Mouse (Mus musculus) splenic B cell, adult 2 months (primary cell): Measurements from ENCODE around the gene Tbcc.

Experiments used
- DNase-seq: peaks from one replicate; pipeline ENCODE4 v3.0.0-alpha.2; 2011; ENCODE audit warnings: low read depth, low spot score
- H3K27me3 ChIP-seq: 2 replicates; pipeline ENCODE4 v1.6.1; 2012; ENCODE audit warnings: mild to moderate bottlenecking, low read length, moderate library complexity, mixed read lengths; ENCODE audit not compliant: control insufficient read depth, poor library complexity, insufficient read depth, severe bottlenecking
- H3K36me3 ChIP-seq: 2 replicates; pipeline ENCODE4 v1.6.1; 2012; ENCODE audit warnings: mild to moderate bottlenecking, low read length, moderate library complexity, mixed read lengths; ENCODE audit not compliant: control insufficient read depth, poor library complexity, insufficient read depth, severe bottlenecking

Tbcc gene

DNA sequence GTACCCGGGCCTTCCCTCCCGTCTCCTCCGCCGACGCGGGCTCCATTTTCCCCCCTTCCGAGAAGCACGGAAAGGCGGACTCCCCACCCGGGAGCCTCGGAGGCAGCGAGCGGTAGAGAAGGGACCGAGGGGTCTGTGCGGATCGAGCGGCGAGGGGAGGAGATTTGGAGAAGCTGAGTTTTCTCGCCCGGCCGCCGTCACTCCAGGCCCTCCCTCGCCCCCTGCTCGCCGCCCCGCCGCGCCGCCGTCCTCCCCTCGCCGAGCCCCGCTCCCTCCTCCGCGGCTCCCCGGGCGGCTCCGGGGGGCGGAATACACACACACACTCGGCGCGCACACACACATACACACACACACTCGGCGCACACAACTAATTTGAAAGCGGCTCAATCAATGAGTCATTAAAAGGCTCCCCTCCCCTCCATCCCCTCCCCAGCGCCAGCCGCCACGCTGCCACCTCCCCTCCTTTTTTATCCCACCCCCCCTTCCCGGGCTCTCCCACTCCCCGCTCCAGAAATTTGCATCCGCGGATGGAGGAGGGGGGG lies 33.1 kb upstream of the Tbcc start:
- peak; percentile 72 for DNase-seq
- H3K27me3 ChIP-seq: no peaks in the 10 kb centered on the region
- H3K36me3 ChIP-seq: no peaks in the 10 kb centered on the region

DNA sequence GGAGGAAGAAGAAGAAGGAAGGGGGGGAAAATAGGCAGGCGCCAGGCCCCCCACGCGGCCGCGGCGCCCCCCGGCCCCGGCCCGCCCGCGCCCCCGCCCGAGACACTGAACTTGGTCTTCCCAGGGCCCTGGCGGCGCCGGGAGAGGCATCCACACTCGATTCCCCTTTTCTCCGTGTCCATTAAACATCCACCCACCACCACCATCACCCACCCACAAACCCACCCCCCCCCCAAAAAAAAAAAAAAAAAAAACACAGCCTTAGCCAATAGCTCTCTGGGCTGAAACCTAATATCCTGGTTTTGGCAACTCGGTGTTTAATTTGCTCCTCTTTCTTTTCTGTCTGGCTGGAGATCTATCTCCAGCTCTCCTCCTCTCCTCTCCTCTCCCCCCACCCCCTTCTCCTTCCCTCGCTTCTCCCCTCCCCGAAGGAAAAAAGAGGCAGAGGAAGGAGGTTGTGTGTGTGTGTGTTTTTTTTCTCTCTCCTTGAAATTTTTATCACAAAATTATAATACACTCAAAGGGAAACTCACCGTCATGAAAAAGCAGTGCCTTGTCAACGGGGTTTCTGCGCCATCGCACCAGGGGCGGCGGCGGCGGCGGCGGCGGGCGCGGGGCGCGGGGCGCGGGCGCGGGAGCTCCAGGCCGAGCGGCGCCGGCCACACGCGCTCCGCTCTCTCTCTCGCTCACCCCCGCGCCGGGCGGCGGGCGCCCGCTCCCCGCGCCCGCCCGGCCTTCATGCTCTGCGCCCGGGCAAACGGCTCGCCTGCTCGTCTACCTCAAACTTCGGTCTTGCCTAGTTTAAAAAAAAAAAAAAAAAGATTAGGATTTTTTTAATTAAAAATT lies 32.4 kb upstream of the Tbcc start, which contains the start of gene Bicral:
Bicral (minus strand) TSS at position 580 of the 846 bp plus-strand sequence.
- Histone ChIP-seq H3K36me3 (no peaks in the 10 kb centered on the region), H3K27me3 (no peaks in the 10 kb centered on the region)
- DNase-seq: peak; percentile 72

DNA sequence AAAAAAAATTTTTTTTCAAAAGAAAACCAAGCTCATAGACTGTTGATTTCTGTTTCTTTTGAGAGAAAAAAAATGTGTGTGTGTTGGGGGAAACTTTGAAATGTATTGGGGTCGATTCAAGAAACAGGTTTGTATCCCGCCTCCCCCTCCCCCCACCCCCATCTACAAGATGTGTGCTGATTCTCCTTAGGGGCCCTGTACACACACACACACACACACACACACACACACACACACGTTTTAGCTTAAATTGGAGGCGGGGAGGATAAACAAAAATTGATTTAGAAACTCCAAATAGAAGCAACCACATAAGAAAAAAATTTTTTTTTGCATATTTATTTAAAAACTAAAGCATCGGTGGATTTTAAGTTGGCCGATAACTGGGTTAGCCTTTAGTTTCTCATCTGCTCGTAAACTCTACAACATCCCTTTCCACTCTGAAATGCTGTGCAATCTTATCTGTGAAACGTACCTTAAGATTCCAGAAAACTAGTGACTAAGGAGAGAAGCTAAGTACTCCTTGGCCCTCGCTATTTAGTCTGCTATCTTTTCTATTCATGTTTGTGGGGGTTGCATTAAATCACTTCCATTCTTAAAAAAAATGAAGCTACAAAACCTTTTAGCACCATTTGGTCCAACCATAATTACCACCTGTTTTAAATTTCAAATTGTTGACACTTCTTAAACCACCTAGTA lies 31.6 kb upstream of the Tbcc start:
- DNase-seq: peak; percentile 35
- Histone ChIP-seq H3K27me3 (no peaks in the 10 kb centered on the region), H3K36me3 (no peaks in the 10 kb centered on the region)

DNA sequence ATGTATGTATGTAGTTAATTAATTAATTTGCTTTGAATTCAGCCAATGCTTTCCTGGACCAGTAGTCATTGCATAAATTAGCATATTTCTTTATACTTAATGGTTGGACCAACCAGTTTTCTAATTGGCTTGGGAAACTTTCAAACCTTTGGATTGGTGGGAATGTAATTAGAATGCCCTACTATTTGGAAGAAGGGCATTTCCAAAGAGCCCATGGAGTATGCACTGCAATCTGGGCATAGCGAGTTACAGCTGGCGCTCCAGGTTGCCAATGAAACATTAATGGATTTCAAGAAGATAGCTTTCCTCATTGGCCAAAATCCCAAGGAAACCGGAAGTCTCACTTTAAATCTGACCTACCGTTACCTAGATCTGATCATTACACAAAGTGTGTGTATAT lies 30.4 kb upstream of the Tbcc start:
- Histone ChIP-seq H3K36me3 (no peaks in the 10 kb centered on the region), H3K27me3 (no peaks in the 10 kb centered on the region)
- DNase-seq: no peak

DNA sequence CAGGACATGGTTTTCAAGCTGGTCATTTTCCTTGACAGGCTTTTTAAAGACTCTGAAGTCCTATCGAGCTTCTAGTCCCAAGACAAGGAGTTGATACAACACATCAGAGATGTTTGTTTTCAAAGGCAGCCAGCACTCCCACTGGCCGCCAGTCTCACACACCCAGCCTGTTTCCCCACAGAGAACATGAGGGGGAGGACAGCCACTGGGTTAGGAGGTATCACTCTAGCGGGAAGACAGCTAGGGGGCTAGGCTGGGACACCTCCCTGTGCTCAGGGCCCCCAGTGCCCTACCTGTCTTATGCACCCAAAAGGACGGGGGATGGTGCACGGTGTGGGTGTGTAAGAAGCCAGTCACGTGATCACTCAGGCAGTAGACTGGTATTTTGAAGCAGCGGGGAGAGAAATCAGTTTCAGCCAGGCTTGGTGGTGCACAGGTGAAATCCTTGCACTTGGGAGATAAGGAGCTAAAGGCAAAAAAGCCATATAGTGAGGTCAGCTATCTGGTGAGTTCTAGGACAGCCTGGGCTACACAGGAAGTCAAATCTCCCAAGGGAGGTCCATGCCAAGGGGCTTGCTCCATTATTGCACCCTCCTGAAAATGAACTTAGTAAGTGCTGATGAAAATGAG lies 25.8 kb upstream of the Tbcc start:
- no peaks in the 10 kb centered on the region for H3K27me3 ChIP-seq
- no peak for DNase-seq
- no peaks in the 10 kb centered on the region for H3K36me3 ChIP-seq

DNA sequence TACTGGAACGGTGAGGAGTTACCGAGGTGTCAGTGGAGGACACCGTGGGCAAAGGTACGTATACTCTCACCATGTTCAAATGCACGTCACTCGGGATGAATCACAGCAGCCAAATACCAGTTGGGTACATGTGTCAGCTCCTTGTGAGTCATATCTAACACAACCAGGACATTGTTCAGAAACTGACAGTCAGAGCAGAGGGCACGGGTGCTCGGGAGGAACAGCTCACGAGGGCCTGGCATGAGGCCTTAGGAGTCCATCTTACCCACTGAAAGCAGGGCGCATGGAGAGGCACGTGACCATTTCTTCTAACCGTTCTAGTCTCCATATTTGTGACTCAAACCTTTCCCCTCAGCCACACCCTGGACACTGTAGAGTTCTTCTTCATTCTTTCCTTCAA lies 23.6 kb upstream of the Tbcc start:
- H3K27me3 ChIP-seq: no peaks in the 10 kb centered on the region
- H3K36me3 ChIP-seq: no peaks in the 10 kb centered on the region
- no peak for DNase-seq

DNA sequence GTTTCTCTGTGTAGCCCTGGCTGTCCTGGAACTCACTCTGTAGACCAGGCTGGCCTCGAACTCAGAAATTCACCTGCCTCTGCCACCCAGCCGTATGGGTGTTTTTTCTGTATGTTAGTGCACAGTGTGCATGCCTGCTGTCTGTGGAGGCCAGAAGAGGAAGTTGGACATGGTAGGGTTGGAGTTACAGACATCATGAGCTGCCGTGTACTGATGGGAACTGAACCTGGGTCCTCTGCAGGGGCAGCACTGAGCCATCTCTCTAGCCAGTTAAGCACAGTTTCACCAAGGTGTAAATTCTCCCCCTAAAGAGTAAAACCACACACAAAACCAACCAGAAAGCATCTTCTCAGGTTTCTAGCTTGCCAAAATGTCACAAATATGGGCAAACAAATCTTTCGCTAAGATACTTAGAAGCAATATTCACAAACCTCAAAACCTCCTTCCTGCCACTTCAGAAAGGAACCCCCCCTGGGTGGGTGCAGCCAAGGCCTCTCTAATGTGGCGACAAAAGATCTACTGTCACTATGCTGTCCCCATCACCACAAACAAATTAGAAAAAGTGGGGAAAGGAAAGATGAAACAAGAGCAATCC lies 20.2 kb upstream of the Tbcc start:
- Histone ChIP-seq H3K27me3 (no peaks in the 10 kb centered on the region), H3K36me3 (no peaks in the 10 kb centered on the region)
- DNase-seq: peak; percentile 71

DNA sequence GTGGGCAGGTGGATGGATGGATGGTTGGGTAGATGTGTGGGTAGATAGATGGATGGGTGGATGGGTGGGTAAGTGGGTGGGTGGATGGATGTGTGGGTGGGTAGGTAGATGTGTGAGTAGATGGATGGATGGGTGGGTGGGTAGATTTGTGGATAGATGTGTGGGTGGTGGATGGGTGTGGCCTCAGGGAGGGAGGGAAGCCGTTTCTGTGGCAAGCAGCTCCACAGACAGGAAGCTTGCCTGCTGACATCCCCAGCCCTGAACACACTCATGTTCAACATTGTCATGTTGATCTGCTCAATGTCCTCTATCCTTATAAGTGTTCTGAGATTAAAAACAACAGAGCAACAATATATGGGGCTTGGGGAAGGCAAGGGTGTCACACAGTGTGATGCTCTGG lies 19.6 kb upstream of the Tbcc start:
- no peak for DNase-seq
- H3K27me3 ChIP-seq: no peaks in the 10 kb centered on the region
- H3K36me3 ChIP-seq: no peaks in the 10 kb centered on the region

DNA sequence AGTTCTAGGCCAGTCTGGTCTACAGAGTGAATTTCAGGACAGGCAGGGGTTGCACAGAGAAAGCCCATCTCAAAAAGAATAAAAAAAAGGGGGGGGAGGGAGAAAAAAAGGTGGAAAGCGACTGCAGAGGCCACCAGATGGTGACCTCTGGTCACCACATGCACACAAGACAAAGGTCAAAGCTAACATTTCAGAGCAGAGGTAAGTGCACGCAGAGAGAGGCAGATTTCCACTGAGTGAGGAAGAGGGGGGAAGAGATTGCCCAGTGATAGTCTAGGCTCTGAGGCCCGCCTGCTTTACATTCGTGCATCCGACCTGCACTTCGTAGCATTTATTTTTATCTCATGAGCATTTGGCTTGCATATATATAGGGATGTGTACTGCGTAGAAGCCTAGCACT lies 17.7 kb upstream of the Tbcc start:
- no peaks in the 10 kb centered on the region for H3K36me3 ChIP-seq
- no peak for DNase-seq

DNA sequence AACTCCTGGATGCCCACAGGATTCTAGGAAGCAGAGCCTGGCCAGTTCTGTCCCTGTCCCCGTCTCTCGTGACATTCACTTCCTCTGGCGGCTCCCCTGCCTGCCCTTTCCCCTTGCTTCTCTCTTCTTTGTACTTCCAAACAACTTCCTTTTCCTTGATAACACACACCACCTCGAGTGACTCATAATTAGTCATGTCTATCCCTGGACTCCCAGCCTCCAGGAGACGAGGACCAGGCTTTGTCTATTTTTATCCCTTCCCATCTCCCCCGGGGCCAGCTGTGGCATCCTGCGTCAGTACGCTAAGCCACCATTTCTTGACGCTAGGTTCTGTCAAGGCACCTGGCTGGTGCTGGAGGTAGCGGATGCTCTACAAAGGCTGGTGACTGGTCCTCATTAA lies 16.4 kb upstream of the Tbcc start:
- Histone ChIP-seq H3K27me3 (no peaks in the 10 kb centered on the region), H3K36me3 (no peaks in the 10 kb centered on the region; the same call in 1 of the 2 replicates)
- no peak for DNase-seq

More for the DNA sequence above, 17.7 kb upstream of the Tbcc start:
- H3K27me3 ChIP-seq: no peaks in the 10 kb centered on the region

DNA sequence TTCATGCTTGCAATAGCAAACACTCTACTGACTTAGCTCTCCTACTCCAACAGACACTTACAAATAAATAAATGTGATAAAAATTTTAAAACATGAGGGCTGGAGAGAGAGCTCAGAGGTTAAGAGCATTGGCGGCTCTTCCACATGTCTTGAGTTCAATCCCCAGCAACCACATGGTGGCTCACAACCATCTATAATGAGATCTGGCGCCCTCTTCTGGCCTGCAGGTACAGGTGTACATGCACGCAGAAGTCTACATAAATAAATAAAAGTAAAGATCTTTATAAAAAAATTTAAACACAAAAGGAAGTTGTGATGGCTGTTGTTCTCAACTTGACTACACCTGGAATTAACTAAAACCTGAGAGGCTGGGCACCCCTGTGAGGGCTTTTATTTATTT lies 14.9 kb upstream of the Tbcc start:
- Histone ChIP-seq H3K27me3 (no peaks in the 10 kb centered on the region), H3K36me3 (no peaks in the 10 kb centered on the region; the same call in 1 of the 2 replicates)
- DNase-seq: peak; percentile 40

DNA sequence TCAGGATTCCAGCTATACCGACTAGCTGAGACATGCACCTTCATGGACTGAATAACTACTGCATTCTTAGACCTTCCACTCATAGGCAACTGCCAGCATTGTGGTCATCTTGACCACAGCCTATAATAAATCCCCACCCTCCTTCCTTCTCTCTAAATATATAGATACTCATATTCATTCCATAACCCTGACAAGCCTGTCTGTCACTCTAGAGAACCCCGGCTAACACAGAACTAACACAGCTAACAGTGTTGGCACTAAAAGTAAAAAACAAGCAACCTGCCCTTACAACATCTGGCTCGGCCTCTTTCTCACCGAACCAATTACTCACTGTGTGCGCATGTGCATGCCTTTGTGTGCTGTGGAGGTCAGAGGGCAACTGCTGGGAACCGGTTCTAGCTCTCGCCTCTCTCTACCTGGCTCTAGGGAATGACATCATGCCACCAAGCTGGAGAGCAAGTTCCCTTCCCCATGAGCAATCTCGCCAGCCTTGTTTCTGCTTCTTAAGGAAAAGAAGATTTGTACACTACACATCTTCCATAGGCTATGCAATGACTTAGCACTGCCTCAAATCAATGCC lies 14.0 kb upstream of the Tbcc start:
- no peaks in the 10 kb centered on the region for H3K27me3 ChIP-seq
- H3K36me3 ChIP-seq: no peaks in the 10 kb centered on the region; the same call in 1 of the 2 replicates
- DNase-seq: no peak

DNA sequence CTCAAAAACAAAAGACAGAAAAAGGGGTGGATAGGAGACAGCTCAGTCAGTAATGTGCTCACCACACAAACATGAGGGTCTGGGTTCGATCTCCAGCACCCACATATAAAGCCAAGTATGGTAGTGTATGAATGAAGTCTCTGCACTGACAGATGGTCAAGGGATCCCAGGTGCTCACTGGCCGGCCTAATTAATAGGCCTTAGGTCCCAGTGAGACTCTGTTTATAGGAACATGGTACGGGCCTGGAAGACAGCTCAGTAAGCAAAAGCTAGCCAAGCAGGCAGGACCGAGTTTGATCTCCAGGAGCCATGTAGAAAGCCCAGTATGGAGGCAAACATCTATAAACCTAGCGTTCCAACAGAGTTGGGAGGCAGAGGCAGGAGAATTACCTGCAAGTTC lies 13.4 kb upstream of the Tbcc start:
- DNase-seq: no peak
- Histone ChIP-seq H3K36me3 (no peaks in the 10 kb centered on the region; the same call in 1 of the 2 replicates), H3K27me3 (no peaks in the 10 kb centered on the region)

DNA sequence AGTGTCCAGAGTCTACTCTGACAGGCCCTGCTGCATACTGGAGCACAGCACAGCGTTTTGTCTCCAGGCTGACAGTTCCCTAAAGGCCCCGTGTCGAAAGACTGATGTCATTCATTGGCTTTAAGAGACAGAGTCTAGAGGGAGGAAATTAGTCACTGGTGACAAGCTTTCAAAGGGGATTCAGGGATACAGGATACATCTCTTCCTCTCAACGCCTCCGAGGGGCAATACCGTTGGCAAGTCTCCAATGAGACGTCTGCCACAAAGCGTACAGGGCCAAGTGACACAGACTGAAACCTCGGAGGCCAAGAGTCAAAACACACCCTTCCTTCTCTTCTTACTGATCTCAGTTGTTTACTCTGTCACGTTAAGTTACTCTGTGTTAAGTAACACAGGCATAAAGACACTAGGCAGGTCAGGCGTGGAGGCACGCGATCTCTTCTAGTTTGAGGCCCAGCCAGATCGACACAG lies 10.6 kb upstream of the Tbcc start:
- no peaks in the 10 kb centered on the region for H3K27me3 ChIP-seq
- no peaks in the 10 kb centered on the region; the same call in 1 of the 2 replicates for H3K36me3 ChIP-seq
- no peak for DNase-seq
